Mouse (Mus musculus): Measurements from ENCODE around the gene Tcp11l1. TPM values are rescaled to one million over a fixed set of nuclear protein-coding genes. Genes with fewer than 3 reads are reported as not detected.

The Tcp11l1 gene
- total and polyA plus RNA-seq, 3 experiments = 22.1 to 26.7 TPM; not detected in 1

GRCm38 (mm10) chr2:104732562-104733256 lies 20.7 kb upstream of the Tcp11l1 start:
- Histone ChIP-seq H3K4me1 (ENCODE audit: control insufficient read depth in 1 of 2, insufficient read depth in 2 of 2, low read length in 2 of 2) (0 out of 4 replicates have a peak, but pooled peaks cover 0 to 7% of the 10 kb centered on the region in 2 experiments), H3K79me2 (ENCODE audit: control insufficient read depth, insufficient read depth, low read length, poor library complexity) (no peaks in the 10 kb centered on the region; the same call in 1 of the 2 replicates), H3K27ac (ENCODE audit: control insufficient read depth, low read depth, low read length) (peak overlapping the region; percentile 59), H3K4me3 (ENCODE audit: control insufficient read depth in 1 of 2, insufficient read depth in 1 of 2, low read depth in 2 of 2, low read length in 2 of 2) (peak overlapping the region in 1 of 2 experiments; percentile 43; a peak in 2 of 4 replicates), H3K9ac (ENCODE audit: control insufficient read depth, low read depth, low read length, poor library complexity, severe bottlenecking) (peak overlapping the region; percentile 54), H3K9me3 (replicated peaks; ENCODE audit: insufficient read depth, low read length) (no peaks in the 10 kb centered on the region), H3K36me3 (ENCODE audit: control insufficient read depth in 1 of 2, insufficient read depth in 2 of 2, low read length in 2 of 2) (peaks cover 0 to 2% of the 10 kb centered on the region in 2 experiments; a peak in 1 of 4 replicates), H3K27me3 (ENCODE audit: control insufficient read depth in 1 of 2, insufficient read depth in 2 of 2, low read length in 2 of 2) (no peaks in the 10 kb centered on the region)
- peak; percentile 80 for TF ChIP-seq ZNF384 (IDR thresholded peaks at IDR 0.05; ENCODE audit: low read depth, low read length)
- TF ChIP-seq TBP (IDR thresholded peaks at IDR 0.05; ENCODE audit: low read depth, low read length) = 0 out of 2 replicates have a peak, but pooled peaks have one; percentile 31
- no peak for TF ChIP-seq ELF1 (IDR thresholded peaks at IDR 0.05; ENCODE audit: low read depth, low read length)
- TF ChIP-seq E2F4 (IDR thresholded peaks at IDR 0.05; ENCODE audit: borderline replicate concordance, low read depth, low read length) = no peak
- no peak for TF ChIP-seq MAX (IDR thresholded peaks at IDR 0.05; ENCODE audit: low read length)
- 0 out of 4 replicates have a peak, but pooled peaks of 1 of the 2 experiments have one; percentile 5 for TF ChIP-seq EP300 (IDR thresholded peaks at IDR 0.05; ENCODE audit: low read depth in 1 of 2, low read length in 2 of 2)
- DNase-seq (ENCODE audit: low read depth, low spot score) = no peak

GRCm38 (mm10) chr2:104732033-104732444 lies 20.1 kb upstream of the Tcp11l1 start:
- Histone ChIP-seq H3K4me1 (ENCODE audit: control insufficient read depth in 1 of 2, insufficient read depth in 2 of 2, low read length in 2 of 2) (0 out of 4 replicates have a peak, but pooled peaks cover 0 to 7% of the 10 kb centered on the region in 2 experiments), H3K27me3 (ENCODE audit: control insufficient read depth in 1 of 2, insufficient read depth in 2 of 2, low read length in 2 of 2) (no peaks in the 10 kb centered on the region), H3K79me2 (ENCODE audit: control insufficient read depth, insufficient read depth, low read length, poor library complexity) (no peaks in the 10 kb centered on the region; the same call in 1 of the 2 replicates), H3K27ac (ENCODE audit: control insufficient read depth, low read depth, low read length) (peak overlapping the region; percentile 59), H3K9me3 (replicated peaks; ENCODE audit: insufficient read depth, low read length) (no peaks in the 10 kb centered on the region), H3K4me3 (ENCODE audit: control insufficient read depth in 1 of 2, insufficient read depth in 1 of 2, low read depth in 2 of 2, low read length in 2 of 2) (peak overlapping the region; percentile 43 to 58), H3K36me3 (ENCODE audit: control insufficient read depth in 1 of 2, insufficient read depth in 2 of 2, low read length in 2 of 2) (peaks cover 0 to 2% of the 10 kb centered on the region in 2 experiments; a peak in 1 of 4 replicates), H3K9ac (ENCODE audit: control insufficient read depth, low read depth, low read length, poor library complexity, severe bottlenecking) (peak overlapping the region; percentile 54)
- TF ChIP-seq MXI1 (IDR thresholded peaks at IDR 0.05; ENCODE audit: low read depth, low read length) = peak; percentile 30; the same call in 1 of the 2 replicates
- no peak for TF ChIP-seq NRF1 (IDR thresholded peaks at IDR 0.05; ENCODE audit: insufficient read depth, low read depth, low read length, poor library complexity, severe bottlenecking)
- no peak for TF ChIP-seq MAZ (IDR thresholded peaks at IDR 0.05; ENCODE audit: low read depth, low read length)
- TF ChIP-seq KAT2A (conservative IDR thresholded peaks at IDR 0.05; ENCODE audit: low read depth, low read length) = no peak
- no peak for TF ChIP-seq JUND (IDR thresholded peaks at IDR 0.05; ENCODE audit: low read depth, low read length)
- TF ChIP-seq TCF12 (IDR thresholded peaks at IDR 0.05; ENCODE audit: low read depth, low read length) = 0 out of 2 replicates have a peak, but pooled peaks have one; percentile 5
- TF ChIP-seq SMC3 (IDR thresholded peaks at IDR 0.05; ENCODE audit: low read depth, low read length) = no peak
- no peak for TF ChIP-seq USF2 (IDR thresholded peaks at IDR 0.05; ENCODE audit: borderline replicate concordance in 1 of 2, insufficient read depth in 1 of 2, low read depth in 1 of 2, low read length in 2 of 2)
- TF ChIP-seq ELF1 (IDR thresholded peaks at IDR 0.05; ENCODE audit: low read depth, low read length) = no peak
- TF ChIP-seq EP300 (IDR thresholded peaks at IDR 0.05; ENCODE audit: low read depth in 1 of 2, low read length in 2 of 2) = no peak
- no peak for TF ChIP-seq ZMIZ1 (IDR thresholded peaks at IDR 0.05; ENCODE audit: low read depth, low read length)
- TF ChIP-seq POLR2AphosphoS5 (IDR thresholded peaks at IDR 0.05; ENCODE audit: borderline replicate concordance, low read depth, low read length) = no peak
- no peak for TF ChIP-seq ZC3H11A (IDR thresholded peaks at IDR 0.05; ENCODE audit: low read depth, low read length)
- peak; percentile 74 for TF ChIP-seq MYC (IDR thresholded peaks at IDR 0.05; ENCODE audit: low read depth, low read length)
- TF ChIP-seq MYB (IDR thresholded peaks at IDR 0.05; ENCODE audit: low read depth, low read length) = no peak
- TF ChIP-seq SIN3A (IDR thresholded peaks at IDR 0.05; ENCODE audit: low read length) = no peak
- peak in 1 of 2 experiments; percentile 35; a peak in 1 of 4 replicates for TF ChIP-seq POLR2A (IDR thresholded peaks at IDR 0.05; ENCODE audit: control insufficient read depth in 1 of 2, insufficient read depth in 1 of 2, low read depth in 1 of 2, low read length in 2 of 2, poor library complexity in 1 of 2)
- 0 out of 2 replicates have a peak, but pooled peaks have one; percentile 5 for TF ChIP-seq ETS1 (IDR thresholded peaks at IDR 0.05; ENCODE audit: low read depth, low read length)
- 0 out of 2 replicates have a peak, but pooled peaks have one; percentile 13 for TF ChIP-seq BHLHE40 (IDR thresholded peaks at IDR 0.05; ENCODE audit: borderline replicate concordance, low read depth, low read length)
- peak; percentile 66 for DNase-seq (ENCODE audit: low read depth, low spot score)
